Comparison of ENCODE assay signal across 18 mouse cellular contexts in genomic region chr11:62741186-62741585, GRCm38 (mm10). TPM values are rescaled to one million over a fixed set of nuclear protein-coding genes. Genes with fewer than 3 reads are reported as not detected.
"Had no signal": no experiment of that assay in that cellular context is flagged by ENCODE, and none has a peak within 500 bp of the region (broad histone marks: within the 10 kb centered on the region; RNA-seq: fewer than 3 reads in every experiment).

No protein-coding gene starts in this region.

- ATAC-seq: liver, postnatal 0 days had no signal

- H3K36me3 ChIP-seq: limb, embryonic 12.5 days; liver, embryonic 13.5 days; neural tube, embryonic 13.5 days; stomach, embryonic 15.5 days had no signal

- H3K4me3 ChIP-seq: limb, embryonic 12.5 days; liver, embryonic 13.5 days; neural tube, embryonic 13.5 days; stomach, embryonic 15.5 days had no signal

- H3K4me1 ChIP-seq: liver, embryonic 13.5 days; stomach, embryonic 15.5 days had no signal

- H3K27ac ChIP-seq: liver, embryonic 13.5 days; neural tube, embryonic 13.5 days; stomach, embryonic 15.5 days had no signal

- DNase-seq: kidney, adult 8-10 months; kidney, postnatal 25 days; layer of hippocampus, adult 9-11 months; layer of hippocampus, postnatal 36 days; liver; liver, embryonic 13.5 days; liver, postnatal 0 days; midbrain, embryonic 14.5 days; right cerebral cortex, postnatal 14 days had no signal

- H3K9me3 ChIP-seq: limb, embryonic 12.5 days; liver, embryonic 13.5 days; neural tube, embryonic 13.5 days; stomach, embryonic 15.5 days had no signal

- H3K27me3 ChIP-seq: neural tube, embryonic 13.5 days; stomach, embryonic 15.5 days had no signal

- H3K4me2 ChIP-seq: liver, embryonic 13.5 days; neural tube, embryonic 13.5 days; stomach, embryonic 15.5 days had no signal

- H3K9ac ChIP-seq: limb, embryonic 12.5 days; liver, embryonic 13.5 days; liver, postnatal 0 days; neural tube, embryonic 13.5 days; stomach, embryonic 15.5 days had no signal

RNA-seq across cellular contexts. Expression of gene Gm10428, which starts 11.7 kb away (rescaled TPM):
- total RNA-seq: layer of hippocampus, adult 18-20 months; layer of hippocampus, postnatal 36 days; left cerebral cortex, adult 8-10 months; left cerebral cortex, postnatal 25 days had no signal
- polyA plus RNA-seq: kidney, embryonic 16.5 days; limb, embryonic 12.5 days; liver, embryonic 13.5 days; liver, postnatal 0 days; lung, embryonic 16.5 days; midbrain, embryonic 14.5 days; neural tube, embryonic 13.5 days; spleen, adult 2 months; stomach, embryonic 15.5 days had no signal
